Mouse (Mus musculus) hindbrain, embryonic 10.5 days (tissue): Measurements from ENCODE around the gene Ppp2r3a. TPM values are rescaled to one million over a fixed set of nuclear protein-coding genes. Genes with fewer than 3 reads are reported as not detected.

Source experiments
- DNase-seq: peaks from one replicate; pipeline ENCODE4 v3.0.0-alpha.2; 2017; ENCODE audit warnings: low spot score
- H3K27ac ChIP-seq: fragments of 300-500 bp; sonication (generic); 2 replicates; pipeline ENCODE4 v1.5.1; 2016; ENCODE audit warnings: mild to moderate bottlenecking, moderate library complexity
- H3K27me3 ChIP-seq: fragments of 300-500 bp; sonication (generic); 2 replicates; pipeline ENCODE4 v1.6.1; 2016; ENCODE audit warnings: mild to moderate bottlenecking; ENCODE audit not compliant: poor library complexity, insufficient read depth, severe bottlenecking
- H3K36me3 ChIP-seq: fragments of 300-500 bp; sonication (generic); 2 replicates; pipeline ENCODE4 v1.6.1; 2016; ENCODE audit warnings: mild to moderate bottlenecking, moderate library complexity
- H3K4me1 ChIP-seq: fragments of 300-500 bp; sonication (generic); replicated peaks from 2 replicates; pipeline ENCODE4 v1.6.1; 2016; ENCODE audit warnings: mild to moderate bottlenecking
- H3K4me3 ChIP-seq: fragments of 300-500 bp; sonication (generic); 2 replicates; pipeline ENCODE4 v1.5.1; 2016; ENCODE audit warnings: mild to moderate bottlenecking, moderate library complexity
- H3K9me3 ChIP-seq: fragments of 300-500 bp; sonication (generic); 2 replicates; pipeline ENCODE4 v1.6.1; 2016; ENCODE audit warnings: mild to moderate bottlenecking, moderate library complexity
- WGBS: fragments of 180-500 bp; shearing (Covaris S2); methylation state at CpG from one replicate; pipeline ENCODE4 v1.1.7; 2016; 5-methylcytosine and 5-hydroxymethylcytosine counted together
- polyA plus RNA-seq: library from polyadenylated mRNA; unstranded; fragments of >200 nt; fragmentation: Nextera tagmentation; extraction: Ambion mirVana; gene quantifications from 2 replicates; pipeline ENCODE4 v1.2.1, GENCODE M21; 2016

Ppp2r3a gene
- polyA plus RNA-seq, 1 experiment from 2014 or later = 9.5 TPM

- Histone ChIP-seq H3K4me3 (peak overlapping the region; percentile 98), H3K4me1 (peaks cover 44% of the 10 kb centered on the region), H3K36me3 (no peaks in the 10 kb centered on the region; the same call in 1 of the 2 replicates), H3K27me3 (no peaks in the 10 kb centered on the region), H3K9me3 (no peaks in the 10 kb centered on the region), H3K27ac (peak overlapping the region; percentile 53; the same call in 1 of the 2 replicates)
- no peak for DNase-seq
- 2% methylated on average over 18 of the region's 18 CpGs for WGBS
These were observed 175.3 kb downstream of the Ppp2r3a start for GRCm38 (mm10) chr9:101076095-101076875.

GRCm38 (mm10) chr9:101075694-101076093 lies 175.9 kb downstream of the Ppp2r3a start:
- Histone ChIP-seq H3K4me1 (peaks cover 44% of the 10 kb centered on the region), H3K27me3 (no peaks in the 10 kb centered on the region)
- no peak for DNase-seq

GRCm38 (mm10) chr9:101075091-101075581 lies 176.5 kb downstream of the Ppp2r3a start:
- peaks cover 43% of the 10 kb centered on the region for H3K4me1 ChIP-seq
- no peaks in the 10 kb centered on the region for H3K27me3 ChIP-seq
- H3K36me3 ChIP-seq = no peaks in the 10 kb centered on the region; the same call in 1 of the 2 replicates
- H3K9me3 ChIP-seq = no peaks in the 10 kb centered on the region
- H3K4me3 ChIP-seq = peak overlapping the region; percentile 98
- H3K27ac ChIP-seq = peak overlapping the region; percentile 99
- WGBS = under 1% methylated on average over 25 of the region's 25 CpGs
- peak; percentile 44 for DNase-seq

More at GRCm38 (mm10) chr9:101075694-101076093, 175.9 kb downstream of the Ppp2r3a start:
- under 1% methylated on average over 8 of the region's 8 CpGs for WGBS
- H3K36me3 ChIP-seq = no peaks in the 10 kb centered on the region; the same call in 1 of the 2 replicates
- H3K27ac ChIP-seq = peak overlapping the region; percentile 99
- no peaks in the 10 kb centered on the region for H3K9me3 ChIP-seq
- peak overlapping the region; percentile 98 for H3K4me3 ChIP-seq

GRCm38 (mm10) chr9:101074332-101075021 lies 177.1 kb downstream of the Ppp2r3a start:
- DNase-seq = peak; percentile 81

GRCm38 (mm10) chr9:101073987-101074331 lies 177.6 kb downstream of the Ppp2r3a start, which contains the start of gene Msl2:
Gene Msl2 (plus strand): TSS chr9:101074101.
- Histone ChIP-seq H3K4me3 (peak within 1 kb of the TSS; percentile 98), H3K27ac (peak within 1 kb of the TSS; percentile 99), H3K27me3 (no peaks in the 10 kb centered on the region), H3K4me1 (peaks cover 33% of the 10 kb centered on the region), H3K9me3 (no peaks in the 10 kb centered on the region), H3K36me3 (no peaks in the 10 kb centered on the region; the same call in 1 of the 2 replicates)
- under 1% methylated on average over 33 of the region's 43 CpGs for WGBS
- DNase-seq = no peak

More at GRCm38 (mm10) chr9:101074332-101075021, 177.1 kb downstream of the Ppp2r3a start:
- peak overlapping the region; percentile 98 for H3K4me3 ChIP-seq
- H3K4me1 ChIP-seq = peaks cover 38% of the 10 kb centered on the region
- H3K27me3 ChIP-seq = no peaks in the 10 kb centered on the region
- no peaks in the 10 kb centered on the region for H3K9me3 ChIP-seq
- H3K27ac ChIP-seq = peak overlapping the region; percentile 99
- WGBS = under 1% methylated on average over 95 of the region's 100 CpGs
- H3K36me3 ChIP-seq = no peaks in the 10 kb centered on the region; the same call in 1 of the 2 replicates

- H3K36me3 ChIP-seq = no peaks in the 10 kb centered on the region; the same call in 1 of the 2 replicates
- H3K4me1 ChIP-seq = peaks cover 27% of the 10 kb centered on the region
- H3K9me3 ChIP-seq = no peaks in the 10 kb centered on the region
- H3K27me3 ChIP-seq = no peaks in the 10 kb centered on the region
- DNase-seq = peak; percentile 99
- WGBS = 2% methylated on average over 62 of the region's 65 CpGs
- peak overlapping the region; percentile 98 for H3K4me3 ChIP-seq
- peak overlapping the region; percentile 99 for H3K27ac ChIP-seq
These were observed 178.3 kb downstream of the Ppp2r3a start for GRCm38 (mm10) chr9:101073041-101073986.

GRCm38 (mm10) chr9:101072506-101072905 lies 179.1 kb downstream of the Ppp2r3a start:
- WGBS = 64% methylated on average over 5 of the region's 5 CpGs
- DNase-seq = no peak
- H3K27me3 ChIP-seq = no peaks in the 10 kb centered on the region
- no peaks in the 10 kb centered on the region for H3K36me3 ChIP-seq
- H3K27ac ChIP-seq = no peak overlapping the region
- H3K4me1 ChIP-seq = peaks cover 19% of the 10 kb centered on the region
- peak overlapping the region; percentile 98 for H3K4me3 ChIP-seq
- peaks cover 3% of the 10 kb centered on the region; the same call in 1 of the 2 replicates for H3K9me3 ChIP-seq

GRCm38 (mm10) chr9:101069781-101070180 lies 181.8 kb downstream of the Ppp2r3a start:
- Histone ChIP-seq H3K27ac (no peak overlapping the region), H3K36me3 (no peaks in the 10 kb centered on the region), H3K4me3 (no peak overlapping the region), H3K9me3 (peaks cover 3% of the 10 kb centered on the region; the same call in 1 of the 2 replicates), H3K4me1 (peaks cover 9% of the 10 kb centered on the region; the same call in 1 of the 2 replicates), H3K27me3 (no peaks in the 10 kb centered on the region)
- 92% methylated on average over 3 of the region's 3 CpGs for WGBS
- no peak for DNase-seq

GRCm38 (mm10) chr9:101065076-101065602 lies 186.5 kb downstream of the Ppp2r3a start:
- no peak for DNase-seq
- H3K4me3 ChIP-seq = no peak overlapping the region
- no peaks in the 10 kb centered on the region for H3K4me1 ChIP-seq
- 91% methylated on average over 3 of the region's 3 CpGs for WGBS
- H3K27ac ChIP-seq = no peak overlapping the region
- peaks cover 3% of the 10 kb centered on the region; the same call in 1 of the 2 replicates for H3K9me3 ChIP-seq
- H3K27me3 ChIP-seq = no peaks in the 10 kb centered on the region
- H3K36me3 ChIP-seq = no peaks in the 10 kb centered on the region

GRCm38 (mm10) chr9:101062253-101062780 lies 189.3 kb downstream of the Ppp2r3a start:
- Histone ChIP-seq H3K4me3 (no peak overlapping the region), H3K27me3 (no peaks in the 10 kb centered on the region), H3K36me3 (no peaks in the 10 kb centered on the region), H3K9me3 (no peaks in the 10 kb centered on the region; the same call in 1 of the 2 replicates), H3K4me1 (no peaks in the 10 kb centered on the region), H3K27ac (no peak overlapping the region)
- DNase-seq = no peak
- 75% methylated on average over 6 of the region's 6 CpGs for WGBS

- 84% methylated on average over 11 of the region's 11 CpGs for WGBS
- no peaks in the 10 kb centered on the region for H3K36me3 ChIP-seq
- H3K4me3 ChIP-seq = no peak overlapping the region
- DNase-seq = no peak
- no peaks in the 10 kb centered on the region for H3K4me1 ChIP-seq
- H3K27me3 ChIP-seq = no peaks in the 10 kb centered on the region
- H3K9me3 ChIP-seq = no peaks in the 10 kb centered on the region; the same call in 1 of the 2 replicates
- H3K27ac ChIP-seq = no peak overlapping the region
These were observed 190.6 kb downstream of the Ppp2r3a start for GRCm38 (mm10) chr9:101061035-101061434.
